Mouse (Mus musculus): ENCODE results near the gene Gmds.

The Gmds gene

DNA sequence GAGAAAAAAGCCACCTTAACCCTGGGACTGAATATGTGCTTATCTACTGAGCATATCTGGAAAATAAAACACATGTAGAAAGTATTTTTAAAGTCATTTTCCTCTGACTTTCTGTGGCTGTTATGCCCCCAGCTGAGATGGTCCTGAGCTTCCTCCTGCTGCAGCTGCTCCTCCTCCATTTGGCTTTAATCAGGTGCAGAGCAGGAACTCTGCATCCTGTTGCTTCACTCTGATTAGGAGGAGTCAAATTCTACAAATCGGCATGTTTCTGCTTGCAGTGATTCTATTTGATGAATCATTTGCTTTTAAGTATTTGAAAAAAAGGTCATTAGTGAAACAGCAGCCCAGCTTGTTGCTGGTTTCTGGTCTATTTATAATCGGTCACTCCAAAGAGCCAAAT, 177.0 kb downstream of the Gmds start:
- no peak for DNase-seq (ENCODE audit: low spot score in 2 of 2)

DNA sequence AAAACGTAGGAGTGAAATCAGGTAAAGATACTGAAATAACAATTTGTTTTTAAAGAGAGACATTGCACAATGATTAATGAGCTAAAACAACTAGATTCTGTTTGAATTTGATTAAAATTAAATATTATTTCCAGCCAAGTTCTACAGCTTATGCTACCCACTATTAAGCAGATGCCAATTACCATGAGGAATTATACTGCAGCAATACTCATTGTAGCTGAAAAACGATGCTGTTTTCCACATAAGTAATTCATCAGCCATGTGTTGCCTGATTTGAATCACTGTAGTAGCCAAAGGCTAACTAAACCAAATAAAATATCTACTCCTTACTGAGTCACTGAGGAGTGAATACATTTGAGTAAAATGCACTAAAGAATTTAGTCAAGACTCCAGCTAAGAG, 180.3 kb downstream of the Gmds start:
- no peak for DNase-seq (ENCODE audit: low spot score in 2 of 2)

DNA sequence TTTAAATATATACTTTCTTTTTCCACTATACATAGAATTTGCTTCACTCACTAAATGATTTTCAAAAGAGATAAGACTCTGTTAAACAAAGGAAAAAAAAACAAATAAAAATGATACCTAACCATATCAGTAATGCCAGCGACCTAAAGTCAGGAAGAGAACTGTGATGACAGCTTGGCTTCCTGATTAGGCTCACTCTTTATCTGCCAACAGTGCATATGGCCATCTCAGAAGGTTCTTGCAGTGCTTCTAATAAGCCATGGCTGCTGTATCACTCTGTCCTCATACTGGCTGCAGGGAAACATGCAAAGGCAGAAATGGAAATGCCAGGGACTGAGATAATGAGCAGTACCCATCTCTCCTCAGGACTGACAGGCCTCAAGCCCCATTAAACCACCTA, 192.6 kb downstream of the Gmds start:
- DNase-seq (ENCODE audit: low spot score in 2 of 2): no peak

- no peak for DNase-seq (ENCODE audit: low spot score in 2 of 2)
Measured at GRCm38 (mm10) chr13:32145179-32145578, 193.4 kb downstream of the Gmds start.

DNA sequence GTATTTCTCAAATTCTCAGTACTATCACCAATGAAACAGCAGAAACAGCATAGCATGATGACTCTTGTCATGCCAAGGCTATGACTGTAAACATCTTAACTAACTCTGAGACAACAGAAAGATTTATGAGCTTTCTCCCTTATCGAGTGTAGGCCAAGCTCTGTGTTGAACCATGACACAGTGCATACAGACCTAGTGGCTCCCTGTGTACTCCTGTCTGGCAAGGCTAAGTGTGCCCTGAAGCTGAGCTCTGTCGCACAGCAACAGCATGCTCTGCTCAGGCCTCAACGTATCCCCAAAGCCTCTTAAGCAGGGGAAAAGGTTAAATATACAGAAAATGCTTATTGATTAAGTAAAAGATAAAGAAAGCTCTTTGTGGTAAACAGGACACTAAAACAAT, 194.9 kb downstream of the Gmds start:
- no peak for DNase-seq (ENCODE audit: low spot score in 2 of 2)

GRCm38 (mm10) chr13:32134663-32135273, 203.8 kb downstream of the Gmds start:
- no peak for DNase-seq (ENCODE audit: low spot score in 2 of 2)

GRCm38 (mm10) chr13:32129970-32130369, 208.6 kb downstream of the Gmds start:
- DNase-seq (ENCODE audit: low spot score in 2 of 2): no peak

DNA sequence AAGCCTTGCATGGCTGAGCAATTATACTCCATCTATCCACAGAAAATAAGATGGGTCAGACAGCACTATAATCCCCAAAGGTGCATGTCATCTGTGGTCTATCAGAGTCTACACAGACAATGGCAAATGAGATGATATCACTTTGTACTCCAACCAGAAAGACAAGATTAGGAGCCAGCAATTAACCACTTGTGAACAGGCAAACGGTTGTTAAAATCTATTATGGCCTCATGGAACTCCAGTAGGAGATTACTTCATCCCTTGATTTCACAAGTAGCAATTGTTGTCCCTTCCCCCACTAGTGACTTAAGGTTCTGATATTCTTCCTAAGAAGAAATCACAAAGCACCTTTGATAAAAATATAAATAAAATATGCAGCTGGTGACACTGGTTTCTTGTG, 220.2 kb downstream of the Gmds start:
- no peak for DNase-seq (ENCODE audit: low spot score in 2 of 2)

DNA sequence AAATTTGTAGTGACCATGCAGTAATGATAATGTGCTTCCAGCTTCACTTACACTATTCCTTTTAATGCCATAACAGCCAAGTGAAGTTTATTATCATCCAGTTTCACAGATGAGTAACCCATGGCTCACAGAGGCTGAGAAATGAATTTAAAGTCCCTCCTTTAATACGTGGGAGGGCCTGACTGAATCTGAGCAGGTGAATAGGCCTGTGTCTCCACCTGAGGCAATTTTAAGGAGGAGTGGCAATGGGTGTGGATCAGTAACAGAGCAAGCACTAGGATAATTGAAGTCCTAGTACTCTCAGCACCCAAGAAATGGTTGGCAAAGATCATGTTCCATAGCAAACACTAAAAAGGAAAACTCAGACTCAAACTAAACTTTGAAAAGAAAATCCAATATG, 223.1 kb downstream of the Gmds start:
- no peak for DNase-seq (ENCODE audit: low spot score in 2 of 2)

GRCm38 (mm10) chr13:32113875-32114274, 224.7 kb downstream of the Gmds start:
- DNase-seq (ENCODE audit: low spot score in 2 of 2): no peak

DNA sequence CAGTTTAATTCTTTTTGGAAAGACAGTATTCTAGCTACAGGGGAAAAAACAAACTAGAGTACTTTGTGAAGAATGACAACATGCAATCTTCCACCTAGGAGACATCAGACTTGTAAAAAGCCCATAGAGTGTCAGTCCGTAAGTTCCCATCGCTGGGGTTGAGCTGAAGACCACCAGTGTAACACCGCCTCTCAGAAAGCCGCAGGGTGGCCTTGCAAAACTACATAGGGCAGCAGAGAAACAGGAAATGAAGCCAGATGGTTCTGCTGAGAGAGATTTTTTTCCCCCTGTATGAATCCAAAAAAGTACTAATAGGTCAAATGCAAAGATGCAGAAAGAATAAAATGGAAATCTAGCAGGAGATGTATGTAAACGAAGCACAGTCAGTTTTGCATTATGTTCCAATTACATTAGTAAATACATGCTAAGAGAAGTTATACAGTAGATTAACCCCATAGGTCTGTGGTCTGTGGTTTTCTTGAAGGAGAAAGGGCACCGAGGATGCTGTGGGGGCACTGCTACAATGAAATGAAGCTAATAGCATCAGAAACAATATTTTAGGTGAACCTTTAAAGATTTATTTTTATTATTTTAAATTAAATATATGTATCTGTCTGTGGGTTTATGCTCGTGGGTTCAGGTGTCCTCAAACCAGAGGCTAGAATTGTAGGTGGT, 250.1 kb downstream of the Gmds start:
- no peak for DNase-seq (ENCODE audit: low spot score in 2 of 2)

DNA sequence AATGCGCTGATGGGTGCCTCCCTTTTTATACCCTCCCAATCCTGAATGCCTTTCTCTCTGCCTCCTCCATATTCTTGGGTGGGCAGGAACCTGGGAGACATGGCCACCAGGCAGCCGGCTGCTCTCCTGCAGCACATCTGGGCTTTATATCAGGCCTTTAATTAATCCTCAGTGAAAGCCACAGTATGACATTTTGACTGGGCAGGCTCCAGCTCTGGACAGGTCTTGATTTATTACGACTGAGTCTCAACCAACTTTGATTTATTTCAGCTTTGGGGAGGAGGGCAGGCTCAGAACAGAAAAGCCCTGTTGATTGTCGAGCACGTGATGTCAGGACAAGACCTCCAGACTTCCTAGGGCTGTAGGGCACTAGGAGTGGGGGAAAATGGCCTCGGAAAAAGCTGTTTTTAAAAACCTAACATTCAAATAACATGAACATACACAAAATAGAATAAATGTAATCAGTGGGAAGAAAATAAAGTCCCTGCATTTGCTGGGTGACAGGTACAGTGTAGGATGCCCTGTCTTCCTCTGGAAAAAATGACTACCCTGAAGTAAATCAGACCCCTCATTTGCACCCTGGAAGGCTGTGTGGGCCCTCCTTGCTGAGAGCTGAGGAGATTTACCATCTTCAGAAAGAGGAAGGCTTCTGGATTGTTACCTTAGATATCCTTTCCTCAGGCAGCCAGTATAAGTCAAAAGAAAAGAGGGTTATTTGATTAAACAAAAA, 257.9 kb downstream of the Gmds start:
- DNase-seq (ENCODE audit: low spot score in 2 of 2): no peak

- no peak for DNase-seq (ENCODE audit: low spot score in 2 of 2)
Measured at GRCm38 (mm10) chr13:32073630-32074029, 264.9 kb downstream of the Gmds start.

DNA sequence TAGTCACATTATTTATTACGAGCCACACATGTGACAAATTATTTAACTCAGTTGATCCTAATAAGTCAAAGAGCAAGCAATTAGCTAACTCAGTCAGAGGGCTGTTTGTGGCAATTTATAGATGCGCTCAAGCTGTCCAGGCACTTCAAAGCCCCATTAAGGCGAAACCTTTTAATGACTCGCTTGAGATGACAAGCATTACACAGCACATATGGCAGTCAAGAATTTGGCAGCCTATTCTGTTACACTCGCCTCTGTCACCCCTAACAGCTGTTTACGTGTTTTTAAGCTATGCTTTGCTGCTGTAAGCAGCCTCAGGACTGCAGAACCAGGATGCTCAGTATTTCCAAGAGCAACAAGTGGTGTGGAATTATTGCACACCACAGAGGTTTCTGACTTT, 283.2 kb downstream of the Gmds start:
- no peak for DNase-seq (ENCODE audit: low spot score in 2 of 2)

GRCm38 (mm10) chr13:32053587-32053986, 285.0 kb downstream of the Gmds start:
- DNase-seq (ENCODE audit: low spot score in 2 of 2): no peak

GRCm38 (mm10) chr13:32047980-32048959, 290.3 kb downstream of the Gmds start:
- no peak for DNase-seq (ENCODE audit: low spot score in 2 of 2)

DNA sequence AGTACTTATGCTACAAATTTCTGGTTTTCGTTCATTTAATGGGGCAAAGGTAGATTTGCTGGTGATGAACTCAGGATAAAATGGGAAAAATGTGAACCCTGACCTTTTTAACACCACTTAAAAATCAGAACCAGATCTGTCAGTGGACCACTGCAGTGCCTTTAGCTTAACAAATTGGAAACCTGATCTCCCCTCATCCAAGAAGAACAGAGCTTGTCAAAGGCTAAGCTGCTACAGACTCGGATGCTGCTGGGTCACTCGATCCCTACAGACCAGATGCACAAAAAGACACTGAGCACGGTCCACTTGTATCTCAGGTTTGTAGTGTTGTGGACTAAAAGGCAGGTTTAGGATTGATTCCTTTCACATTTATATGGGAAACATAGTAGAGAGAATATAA, 291.6 kb downstream of the Gmds start:
- no peak for DNase-seq (ENCODE audit: low spot score in 2 of 2)

DNA sequence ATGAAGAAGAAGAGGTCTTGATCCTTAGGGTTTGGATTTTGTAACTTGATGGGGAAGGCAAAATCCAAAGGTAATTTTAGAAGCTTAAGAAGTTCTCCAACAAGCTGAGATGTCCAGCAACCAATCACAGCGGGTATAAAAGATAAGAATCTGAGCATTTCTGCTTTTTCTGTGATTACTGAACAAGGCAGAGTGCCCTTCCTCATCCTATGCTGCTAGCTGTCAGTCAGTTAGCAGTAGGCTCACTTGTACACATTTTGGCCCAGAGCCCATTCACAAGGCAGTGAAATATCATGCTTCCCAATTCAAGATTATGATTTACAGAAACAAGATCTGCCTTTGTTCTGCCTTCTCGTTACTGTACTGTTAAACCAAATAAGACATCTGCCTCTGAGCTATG, 295.8 kb downstream of the Gmds start:
- no peak for DNase-seq (ENCODE audit: low spot score in 2 of 2)

- DNase-seq (ENCODE audit: low spot score in 2 of 2): no peak
Measured at GRCm38 (mm10) chr13:32040822-32041221, 297.7 kb downstream of the Gmds start.

DNA sequence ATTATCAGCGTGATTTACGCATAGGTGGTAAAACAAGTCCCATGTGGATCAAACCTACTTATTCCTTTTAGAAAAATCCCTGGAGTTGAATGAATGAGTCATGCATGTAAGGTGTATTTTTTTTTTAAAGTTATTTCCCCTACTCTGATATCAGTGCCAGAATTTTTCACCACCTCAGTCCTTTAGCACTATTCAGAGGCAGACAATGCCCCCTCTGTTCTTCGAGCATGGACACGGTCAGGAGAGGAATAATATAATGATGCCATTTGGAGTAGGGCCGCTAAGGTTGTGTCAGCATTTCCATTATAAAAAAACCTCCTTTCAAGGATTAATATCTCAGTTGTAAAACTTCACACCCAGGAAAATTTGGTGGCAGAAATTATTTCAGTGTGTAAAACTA, 301.6 kb downstream of the Gmds start:
- no peak for DNase-seq (ENCODE audit: low spot score in 2 of 2)

DNA sequence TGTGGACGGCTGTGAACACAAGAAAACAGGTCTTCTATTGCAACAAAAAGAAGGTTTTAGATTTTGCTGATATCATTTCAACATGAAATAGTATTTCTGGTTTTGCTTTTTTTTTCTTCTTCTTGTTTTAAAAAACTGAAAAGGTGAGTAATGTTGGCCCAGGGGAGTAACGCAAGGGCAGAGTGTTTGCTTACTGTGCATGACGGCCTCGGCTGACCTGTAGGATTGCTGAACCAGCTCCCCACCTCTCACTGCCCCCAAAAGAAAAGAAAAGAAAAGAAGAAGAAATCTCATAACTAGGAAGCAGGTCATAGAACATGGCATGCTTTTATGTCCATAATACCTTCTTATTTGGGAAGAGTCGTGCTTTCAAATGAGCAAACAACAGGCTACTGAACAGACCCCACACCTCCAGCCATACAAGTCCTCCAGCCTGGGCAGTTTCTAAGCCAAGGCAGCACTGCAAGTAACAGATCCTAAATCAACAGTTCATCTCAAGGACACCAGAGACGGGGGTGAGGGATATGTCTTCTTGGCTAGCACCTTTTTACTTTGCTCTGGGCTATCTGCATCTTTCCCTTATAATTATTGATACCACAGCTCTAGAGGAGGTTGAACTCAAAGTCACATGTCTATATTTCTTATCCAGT, 303.6 kb downstream of the Gmds start:
- no peak for DNase-seq (ENCODE audit: low spot score in 2 of 2)

- no peak for DNase-seq (ENCODE audit: low spot score in 2 of 2)
Measured at GRCm38 (mm10) chr13:32034139-32034538, 304.4 kb downstream of the Gmds start.

Measured in spleen, postnatal 4 days (tissue).